Mouse (Mus musculus) testis, adult 2 months (tissue): ENCODE data around the gene Olfr1198.

Experiments used
- CTCF ChIP-seq: fragments of 200-500 bp; IDR thresholded peaks from 2 replicates; pipeline ENCODE4 v1.5.1; 2012; ENCODE audit warnings: low read depth, mild to moderate bottlenecking, inconsistent platforms, low read length, moderate library complexity; ENCODE audit not compliant: control insufficient read depth, insufficient read depth, insufficient replicate concordance
- POLR2A ChIP-seq: fragments of 200-500 bp; IDR thresholded peaks from 2 replicates; pipeline ENCODE4 v1.6.1; 2012; ENCODE audit warnings: low read depth, mild to moderate bottlenecking, inconsistent platforms, low read length, moderate library complexity; ENCODE audit not compliant: control insufficient read depth

DNA sequence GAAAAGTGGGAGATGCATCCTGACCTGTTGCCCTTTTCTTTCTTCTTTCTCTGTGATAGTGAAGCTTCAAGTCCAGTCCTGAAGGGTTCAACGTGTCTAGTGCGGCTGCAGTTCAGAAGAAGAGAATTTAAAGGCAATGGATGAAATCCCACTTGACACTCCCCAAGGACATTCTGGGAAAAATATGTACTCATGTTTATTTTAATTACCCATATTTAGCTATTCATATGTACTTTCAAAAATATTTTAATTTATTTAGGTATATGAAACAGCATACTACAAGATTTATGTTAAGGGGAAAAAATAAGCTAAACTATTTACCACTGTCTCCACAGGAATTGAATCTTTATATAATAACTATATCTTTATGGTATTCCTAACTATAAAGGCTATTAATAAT lies at the start of gene Olfr1198:
- no peak for TF ChIP-seq CTCF
- no peak for TF ChIP-seq POLR2A
